Mouse (Mus musculus) bone marrow, adult 2 months (tissue): Measurements from ENCODE around the gene Pcdh11x.

Source experiments
- CTCF ChIP-seq: fragments of 200-500 bp; IDR thresholded peaks from 2 replicates; pipeline ENCODE4 v1.5.1; 2011; ENCODE audit warnings: low read length, control low read depth; ENCODE audit not compliant: control insufficient read depth, insufficient read depth
- POLR2A ChIP-seq: fragments of 200-500 bp; IDR thresholded peaks from 2 replicates; pipeline ENCODE4 v1.6.1; 2011; ENCODE audit warnings: low read depth, mild to moderate bottlenecking, control low read depth, low read length, borderline replicate concordance; ENCODE audit not compliant: control insufficient read depth

- no peak for TF ChIP-seq CTCF
- no peak for TF ChIP-seq POLR2A
Observed at GRCm38 (mm10) chrX:120290900-120291280, 831 bp downstream of the Pcdh11x start.
